8 mouse cellular contexts compared by ENCODE assay signal in genomic region chr3:116766963-116767362, GRCm38 (mm10). TPM values are rescaled to one million over a fixed set of nuclear protein-coding genes. Genes with fewer than 3 reads are reported as not detected.
DNase-seq lines count a peak whose midpoint lies in the region; ATAC-seq and TF ChIP-seq lines count a peak whose summit lies in the region.
"Not testable (repeated sequence)": the region's sequence is repeated elsewhere in the genome, so short reads cannot be mapped to it uniquely, and the experiment has no call there.

No protein-coding gene starts in this region.

- not testable (repeated sequence) for H3K9ac ChIP-seq in hindbrain, postnatal 0 days (replicated peaks; ENCODE audit: low read length); liver, adult 2 months (ENCODE audit: low read depth, low read length)

- ATAC-seq in hindbrain, postnatal 0 days, result not testable (repeated sequence)

- H3K36me3 ChIP-seq in hindbrain, postnatal 0 days (ENCODE audit: insufficient read depth, low read length), result peaks cover 28% of the 10 kb centered on the region
- peaks cover 32% of the 10 kb centered on the region for H3K36me3 ChIP-seq in liver, adult 2 months (ENCODE audit: control insufficient read depth, insufficient read depth, low read length)
- not testable (repeated sequence) for H3K36me3 ChIP-seq in thymus, adult 2 months (ENCODE audit: control insufficient read depth, insufficient read depth, low read length)

- not testable (repeated sequence) for TF ChIP-seq POLR2A in brain, embryonic 14.5 days (IDR thresholded peaks at IDR 0.05; ENCODE audit: borderline replicate concordance, extremely low read depth, insufficient read depth, insufficient read length, poor library complexity, severe bottlenecking); embryonic fibroblast, embryonic 13.5 days (IDR thresholded peaks at IDR 0.05; ENCODE audit: low read depth, low read length); liver, adult 2 months (IDR thresholded peaks at IDR 0.05; ENCODE audit: extremely low read depth, insufficient read depth, low read length); thymus, adult 2 months (IDR thresholded peaks at IDR 0.05; ENCODE audit: control insufficient read depth, extremely low read depth, insufficient read depth, low read length, poor library complexity)

- H3K4me3 ChIP-seq in embryonic fibroblast, embryonic 13.5 days (ENCODE audit: insufficient read depth, low read length); hindbrain, postnatal 0 days (ENCODE audit: low read length); liver, adult 2 months (ENCODE audit: insufficient read depth, low read depth, low read length); thymus, adult 2 months (ENCODE audit: control insufficient read depth, insufficient read depth, low read length): not testable (repeated sequence)

- not testable (repeated sequence) for H3K27me3 ChIP-seq in hindbrain, postnatal 0 days (ENCODE audit: insufficient read depth, low read length); liver, adult 2 months (ENCODE audit: control insufficient read depth, insufficient read depth, low read length); thymus, adult 2 months (ENCODE audit: control insufficient read depth, insufficient read depth, low read length)

- 92% methylated on average over 7 of the region's 7 CpGs for WGBS in hindbrain, postnatal 0 days
- WGBS in liver, adult 2 months, result 95% methylated on average over 7 of the region's 7 CpGs
- 92% methylated on average over 7 of the region's 7 CpGs for WGBS in thymus, adult 2 months

- not testable (repeated sequence) for H3K4me2 ChIP-seq in hindbrain, postnatal 0 days (ENCODE audit: low read depth, low read length)

- not testable (repeated sequence) for H3K4me1 ChIP-seq in embryonic fibroblast, embryonic 13.5 days (ENCODE audit: control insufficient read depth, insufficient read depth, low read length); hindbrain, postnatal 0 days (ENCODE audit: insufficient read depth, low read length); liver, adult 2 months (ENCODE audit: control insufficient read depth, insufficient read depth, low read length); thymus, adult 2 months (replicated peaks; ENCODE audit: control insufficient read depth, insufficient read depth, low read length)

- peak; percentile 35; the same call in 1 of the 2 replicates for TF ChIP-seq CTCF in brain, embryonic 14.5 days (IDR thresholded peaks at IDR 0.05; ENCODE audit: borderline replicate concordance, extremely low read depth, insufficient read depth, insufficient read length)
- TF ChIP-seq CTCF in embryonic fibroblast, embryonic 13.5 days (IDR thresholded peaks at IDR 0.05; ENCODE audit: borderline replicate concordance, insufficient read depth, low read length), result peak; percentile 20; the same call in 1 of the 2 replicates
- TF ChIP-seq CTCF in hindbrain, postnatal 0 days (IDR thresholded peaks at IDR 0.05; ENCODE audit: low read depth), result peak; percentile 47
- TF ChIP-seq CTCF in liver, adult 2 months (IDR thresholded peaks at IDR 0.05; ENCODE audit: low read depth, low read length), result peak; percentile 76
- TF ChIP-seq CTCF in thymus, adult 2 months (IDR thresholded peaks at IDR 0.05; ENCODE audit: borderline replicate concordance, control insufficient read depth, extremely low read depth, insufficient read depth, low read length, poor library complexity), result peak; percentile 75; the same call in 1 of the 2 replicates

- not testable (repeated sequence) for H3K27ac ChIP-seq in embryonic fibroblast, embryonic 13.5 days (ENCODE audit: insufficient read depth, low read length); hindbrain, postnatal 0 days; liver, adult 2 months (replicated peaks; ENCODE audit: insufficient read depth, low read depth, low read length); thymus, adult 2 months (ENCODE audit: control insufficient read depth, insufficient read depth, low read length)

- peak; percentile 61 to 65 for DNase-seq in B cell, adult 2 months
- peak; percentile 53 for DNase-seq in NIH3T3 (ENCODE audit: low read depth)
- not testable (repeated sequence) for DNase-seq in brain, embryonic 14.5 days (ENCODE audit: low read depth); liver, adult 2 months (ENCODE audit: extremely low read depth, low read depth, low spot score)
- peak; percentile 10 for DNase-seq in hindbrain, postnatal 0 days (ENCODE audit: low spot score)
- DNase-seq in mesoderm, embryonic 11.5 days (ENCODE audit: low read depth, low spot score), result peak; percentile 34
- DNase-seq in thymus, adult 2 months, result peak; percentile 37

- not testable (repeated sequence) for H3K9me3 ChIP-seq in hindbrain, postnatal 0 days (ENCODE audit: low read length)

- H3K79me2 ChIP-seq in liver, adult 2 months (ENCODE audit: control insufficient read depth, insufficient read depth, low read length), result not testable (repeated sequence)

RNA-seq across cellular contexts. Expression of gene Agl, which starts 41.0 kb away (rescaled TPM):
- 11.4 and 18.0 TPM in 2 replicates for polyA plus RNA-seq in brain, embryonic 14.5 days (2012; rRNA removed)
- 32.2 and 33.6 TPM in 2 replicates for polyA plus RNA-seq in embryonic fibroblast, embryonic 13.5 days (2011; ENCODE audit: insufficient read length, low read depth, missing spikeins)
- 14.3 and 16.1 TPM in 2 replicates for total RNA-seq in hindbrain, postnatal 0 days (2014; rRNA removed)
- polyA plus RNA-seq in hindbrain, postnatal 0 days (2015; fragmentation: Nextera tagmentation; extraction: Ambion mirVana), result 13.6 and 13.9 TPM in 2 replicates
- total RNA-seq in liver, adult 2 months (2014; rRNA removed), result 33.7 and 38.5 TPM in 2 replicates
- 12.0 and 12.1 TPM in 2 replicates for polyA plus RNA-seq in liver, adult 2 months (2012; rRNA removed)
- 8.0 and 8.9 TPM in 2 replicates for polyA plus RNA-seq in thymus, adult 2 months (2012; rRNA removed)

RNA-seq across cellular contexts. Expression of gene Slc35a3, which starts 54.3 kb away (rescaled TPM):
- polyA plus RNA-seq in brain, embryonic 14.5 days (2012; rRNA removed), result 10.0 and 10.4 TPM in 2 replicates
- polyA plus RNA-seq in embryonic fibroblast, embryonic 13.5 days (2011; ENCODE audit: insufficient read length, low read depth, missing spikeins), result 18.7 and 23.7 TPM in 2 replicates
- total RNA-seq in hindbrain, postnatal 0 days (2014; rRNA removed), result 15.9 and 20.7 TPM in 2 replicates
- polyA plus RNA-seq in hindbrain, postnatal 0 days (2015; fragmentation: Nextera tagmentation; extraction: Ambion mirVana), result 7.0 and 8.0 TPM in 2 replicates
- total RNA-seq in liver, adult 2 months (2014; rRNA removed), result 36.4 and 42.3 TPM in 2 replicates
- 7.3 and 8.0 TPM in 2 replicates for polyA plus RNA-seq in liver, adult 2 months (2012; rRNA removed)
- polyA plus RNA-seq in thymus, adult 2 months (2012; rRNA removed), result 6.8 and 11.1 TPM in 2 replicates

Comparison
In these comparisons a context has a peak if more than half of its experiments do, and no peak if none do; other contexts are left out.
1. CTCF ChIP-seq: peak in every context shown above with its lines; median percentile 76 in liver, adult 2 months; 75 in thymus, adult 2 months; 47 in hindbrain, postnatal 0 days; 35 in brain, embryonic 14.5 days; 20 in embryonic fibroblast, embryonic 13.5 days.